Mouse (Mus musculus): ENCODE results near the gene Gm12569. TPM values are rescaled to one million over a fixed set of nuclear protein-coding genes. Genes with fewer than 3 reads are reported as not detected.

The Gm12569 gene
- polyA plus RNA-seq, 1 experiment from 2014 or later: not detected

Other genes starting within 250 kb of the Gm12569 start
- gene Olfr1377, start 238.5 kb upstream of the Gm12569 start, polyA plus RNA-seq (2015; fragmentation: Nextera tagmentation; extraction: Ambion mirVana): not detected in 2 replicates
- not detected in 2 replicates for gene Olfr51, start 216.9 kb upstream of the Gm12569 start, polyA plus RNA-seq (2015; fragmentation: Nextera tagmentation; extraction: Ambion mirVana)
- gene Olfr54, start 206.2 kb upstream of the Gm12569 start, polyA plus RNA-seq (2015; fragmentation: Nextera tagmentation; extraction: Ambion mirVana): not detected in 2 replicates
- gene Olfr1375, start 172.4 kb upstream of the Gm12569 start, polyA plus RNA-seq (2015; fragmentation: Nextera tagmentation; extraction: Ambion mirVana): not detected in 2 replicates
- gene Zfp354a, start 161.2 kb upstream of the Gm12569 start, polyA plus RNA-seq (2015; fragmentation: Nextera tagmentation; extraction: Ambion mirVana): 14.7 and 16.3 TPM in 2 replicates
- 137 and 160 TPM in 2 replicates for gene Clk4, start 41.3 kb downstream of the Gm12569 start, polyA plus RNA-seq (2015; fragmentation: Nextera tagmentation; extraction: Ambion mirVana)
- 0.34 and 0.48 TPM in 2 replicates for gene BC049762, start 42.6 kb downstream of the Gm12569 start, polyA plus RNA-seq (2015; fragmentation: Nextera tagmentation; extraction: Ambion mirVana)
- gene Col23a1, start 69.4 kb downstream of the Gm12569 start, polyA plus RNA-seq (2015; fragmentation: Nextera tagmentation; extraction: Ambion mirVana): 3.0 and 4.1 TPM in 2 replicates

Measured in midbrain, embryonic 16.5 days (tissue).